Mouse (Mus musculus) intestine, postnatal 0 days (tissue): Measurements from ENCODE around the gene Dock1. TPM values are rescaled to one million over a fixed set of nuclear protein-coding genes. Genes with fewer than 3 reads are reported as not detected.

Experiments used
- ATAC-seq: fragments of 200-750 bp; cut with Nextera tagmentation; 2 replicates; pipeline ENCODE4 v1.8.0; 2017; ENCODE audit warnings: mild to moderate bottlenecking, moderate TSS enrichment, moderate library complexity
- H3K27ac ChIP-seq: fragments of 300-500 bp; sonication (generic); 2 replicates; pipeline ENCODE4 v1.5.1; 2014; ENCODE audit warnings: mild to moderate bottlenecking, low read depth, low read length, moderate library complexity
- H3K27me3 ChIP-seq: fragments of 300-500 bp; sonication (generic); replicated peaks from 2 replicates; pipeline ENCODE4 v1.6.1; 2014; ENCODE audit warnings: low read length, mixed read lengths; ENCODE audit not compliant: control insufficient read depth, insufficient read depth
- H3K36me3 ChIP-seq: fragments of 300-500 bp; sonication (generic); 2 replicates; pipeline ENCODE4 v1.6.1; 2014; ENCODE audit warnings: mild to moderate bottlenecking, moderate library complexity; ENCODE audit not compliant: control insufficient read depth, insufficient read depth
- H3K4me1 ChIP-seq: fragments of 300-500 bp; sonication (generic); replicated peaks from 2 replicates; pipeline ENCODE4 v1.6.1; 2014; ENCODE audit warnings: antibody characterized with exemption, low read length, mixed read lengths; ENCODE audit not compliant: control insufficient read depth, insufficient read depth
- H3K4me2 ChIP-seq: fragments of 300-500 bp; sonication (generic); replicated peaks from 2 replicates; pipeline ENCODE4 v1.6.1; 2014; ENCODE audit warnings: low read depth, mild to moderate bottlenecking, moderate library complexity
- H3K4me3 ChIP-seq: fragments of 300-500 bp; sonication (generic); 2 replicates; pipeline ENCODE4 v1.5.1; 2014; ENCODE audit warnings: low read depth, low read length
- H3K9ac ChIP-seq: fragments of 300-500 bp; sonication (generic); 2 replicates; pipeline ENCODE4 v1.6.1; 2014; ENCODE audit warnings: mild to moderate bottlenecking, low read depth, low read length
- H3K9me3 ChIP-seq: fragments of 300-500 bp; sonication (generic); 2 replicates; pipeline ENCODE4 v1.6.1; 2016; ENCODE audit warnings: mixed run types; ENCODE audit not compliant: control insufficient read depth
- CTCF ChIP-seq: sonication (generic); IDR thresholded peaks from 2 replicates; pipeline ENCODE4 v1.5.1; 2016; ENCODE audit warnings: low read depth, mild to moderate bottlenecking, control low read depth, antibody characterized with exemption, moderate library complexity
- whole genome bisulfite sequencing: fragments of 180-500 bp; shearing (Covaris S2); extraction: QIAGEN DNeasy Blood & Tissue Kit; methylation state at CpG from one replicate; pipeline ENCODE4 v1.1.7; 2014; 5-methylcytosine and 5-hydroxymethylcytosine counted together
- polyA plus RNA-seq: library from polyadenylated mRNA; unstranded; fragments of >200 nt; fragmentation: Nextera tagmentation; extraction: Ambion mirVana; gene quantifications from 2 replicates; pipeline ENCODE4 v1.2.1, GENCODE M21; 2015

Gene Dock1
- polyA plus RNA-seq, 1 experiment from 2014 or later = 8.7 TPM

GRCm38 (mm10) chr7:135084069-135084468 is 413.6 kb downstream of the Dock1 start:
- no peak overlapping the region for H3K4me3 ChIP-seq
- no peak overlapping the region for H3K4me2 ChIP-seq
- peaks cover 22% of the 10 kb centered on the region for H3K36me3 ChIP-seq
- no peak overlapping the region for H3K27ac ChIP-seq
- no peak for TF ChIP-seq CTCF
- H3K9ac ChIP-seq = no peak overlapping the region
- no peaks in the 10 kb centered on the region for H3K4me1 ChIP-seq
- no peaks in the 10 kb centered on the region for H3K9me3 ChIP-seq
- no peak for ATAC-seq
- WGBS = 74% methylated on average over 7 of the region's 7 CpGs
- no peaks in the 10 kb centered on the region for H3K27me3 ChIP-seq

DNA sequence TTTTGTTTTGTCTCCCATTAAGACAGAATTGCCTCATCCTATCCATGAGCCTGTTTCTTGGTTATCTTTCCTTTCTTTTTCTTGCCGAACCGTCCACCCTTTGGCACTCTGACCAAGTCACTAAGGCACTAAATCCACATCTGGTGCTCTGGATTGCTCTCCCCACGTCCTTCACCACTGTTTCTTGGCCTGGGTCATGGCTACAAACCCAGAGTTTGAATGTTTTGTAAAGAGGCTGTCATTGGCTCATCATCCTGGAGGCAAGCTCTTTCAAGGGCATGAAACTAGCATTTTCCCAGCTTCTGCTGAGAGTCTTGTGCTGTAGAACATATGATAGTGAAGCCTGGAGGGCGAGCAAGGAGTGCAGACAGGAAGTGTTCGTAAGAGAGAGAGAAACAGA is 416.1 kb downstream of the Dock1 start:
- Histone ChIP-seq H3K4me2 (no peak overlapping the region), H3K4me3 (no peak overlapping the region), H3K9me3 (no peaks in the 10 kb centered on the region), H3K4me1 (no peaks in the 10 kb centered on the region), H3K9ac (no peak overlapping the region), H3K27me3 (no peaks in the 10 kb centered on the region), H3K36me3 (peaks cover 27% of the 10 kb centered on the region), H3K27ac (no peak overlapping the region)
- 84% methylated on average over 5 of the region's 5 CpGs for WGBS
- ATAC-seq = no peak
- no peak for TF ChIP-seq CTCF

DNA sequence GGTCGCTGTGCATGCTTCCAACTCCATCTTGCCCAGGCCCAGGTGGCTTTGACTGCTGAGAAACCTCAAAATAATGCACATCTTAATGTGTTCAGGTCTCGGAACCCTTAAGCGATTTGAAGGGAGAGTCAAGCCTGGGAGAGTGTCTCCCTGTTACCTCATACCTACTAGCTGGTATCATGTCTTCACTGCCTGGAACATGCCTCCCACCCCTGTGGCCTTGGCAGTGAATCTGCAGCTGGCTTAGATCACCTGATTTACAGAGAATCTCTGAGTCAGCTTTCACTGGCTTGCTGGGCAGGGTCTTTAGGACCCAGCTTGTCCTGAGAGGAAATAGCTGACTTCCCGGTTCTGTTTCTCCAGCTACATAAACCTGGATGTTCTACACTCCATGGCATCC is 419.2 kb downstream of the Dock1 start:
- 86% methylated on average over 4 of the region's 4 CpGs for WGBS
- peaks cover 19% of the 10 kb centered on the region for H3K36me3 ChIP-seq
- H3K4me3 ChIP-seq = no peak overlapping the region
- H3K27ac ChIP-seq = no peak overlapping the region
- TF ChIP-seq CTCF = no peak
- no peaks in the 10 kb centered on the region for H3K4me1 ChIP-seq
- no peak for ATAC-seq
- no peak overlapping the region for H3K9ac ChIP-seq
- no peak overlapping the region for H3K4me2 ChIP-seq
- no peaks in the 10 kb centered on the region for H3K27me3 ChIP-seq
- no peaks in the 10 kb centered on the region for H3K9me3 ChIP-seq

DNA sequence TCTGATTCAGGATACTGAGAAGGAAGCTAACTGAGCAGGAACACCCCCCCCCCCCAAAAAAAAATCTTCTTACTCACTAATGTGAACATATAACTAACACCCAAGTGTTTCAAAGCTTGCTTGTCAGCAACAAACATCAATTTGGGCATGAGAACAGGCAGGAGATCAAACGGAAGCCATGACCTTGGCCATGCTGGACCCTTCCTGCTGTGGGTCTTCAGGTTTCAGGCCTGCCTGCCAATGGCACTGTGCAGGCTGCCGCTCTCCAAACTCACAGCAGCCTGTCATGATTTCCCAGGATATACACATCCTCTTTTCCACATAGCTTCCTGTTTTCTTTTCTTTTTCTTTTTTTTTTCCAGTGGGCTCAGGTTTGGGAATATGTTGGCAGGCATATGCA is 423.4 kb downstream of the Dock1 start:
- H3K4me2 ChIP-seq = no peak overlapping the region
- H3K4me3 ChIP-seq = no peak overlapping the region
- ATAC-seq = no peak
- H3K9me3 ChIP-seq = no peaks in the 10 kb centered on the region
- WGBS = 81% methylated on average over 2 of the region's 2 CpGs
- H3K27ac ChIP-seq = no peak overlapping the region
- no peaks in the 10 kb centered on the region for H3K4me1 ChIP-seq
- H3K36me3 ChIP-seq = peaks cover 7% of the 10 kb centered on the region
- H3K27me3 ChIP-seq = no peaks in the 10 kb centered on the region
- H3K9ac ChIP-seq = no peak overlapping the region
- no peak for TF ChIP-seq CTCF

GRCm38 (mm10) chr7:135101921-135102320 is 431.5 kb downstream of the Dock1 start:
- no peak for ATAC-seq
- Histone ChIP-seq H3K4me3 (no peak overlapping the region), H3K27ac (no peak overlapping the region), H3K4me2 (no peak overlapping the region), H3K9ac (no peak overlapping the region), H3K36me3 (no peaks in the 10 kb centered on the region; the same call in 1 of the 2 replicates), H3K9me3 (no peaks in the 10 kb centered on the region), H3K27me3 (no peaks in the 10 kb centered on the region), H3K4me1 (no peaks in the 10 kb centered on the region)
- 94% methylated on average over 7 of the region's 7 CpGs for WGBS
- no peak for TF ChIP-seq CTCF

DNA sequence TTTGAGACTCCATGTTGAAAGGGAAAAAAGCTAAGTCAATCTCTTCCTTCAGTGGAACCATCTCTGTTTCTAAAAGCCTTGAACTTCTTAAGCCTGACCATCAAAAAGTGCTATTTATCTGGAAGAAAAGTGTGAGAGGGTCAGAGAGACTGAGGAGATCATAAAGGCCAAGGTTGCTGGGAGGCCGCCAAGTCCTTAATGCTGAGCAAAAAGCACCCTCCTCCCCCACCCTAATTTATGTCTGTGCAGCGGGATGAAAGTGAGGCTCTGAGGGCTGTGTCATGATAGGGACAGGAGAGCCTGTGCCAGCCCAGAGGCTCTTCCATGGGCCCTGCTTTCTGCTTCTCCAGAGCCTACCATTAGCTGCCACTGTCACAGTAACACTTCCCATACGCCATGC is 436.1 kb downstream of the Dock1 start:
- Histone ChIP-seq H3K27me3 (no peaks in the 10 kb centered on the region), H3K4me1 (no peaks in the 10 kb centered on the region), H3K27ac (no peak overlapping the region), H3K36me3 (peaks cover 27% of the 10 kb centered on the region), H3K9me3 (no peaks in the 10 kb centered on the region), H3K9ac (no peak overlapping the region), H3K4me3 (no peak overlapping the region), H3K4me2 (no peak overlapping the region)
- no peak for ATAC-seq
- WGBS = 84% methylated on average over 3 of the region's 3 CpGs
- TF ChIP-seq CTCF = no peak

DNA sequence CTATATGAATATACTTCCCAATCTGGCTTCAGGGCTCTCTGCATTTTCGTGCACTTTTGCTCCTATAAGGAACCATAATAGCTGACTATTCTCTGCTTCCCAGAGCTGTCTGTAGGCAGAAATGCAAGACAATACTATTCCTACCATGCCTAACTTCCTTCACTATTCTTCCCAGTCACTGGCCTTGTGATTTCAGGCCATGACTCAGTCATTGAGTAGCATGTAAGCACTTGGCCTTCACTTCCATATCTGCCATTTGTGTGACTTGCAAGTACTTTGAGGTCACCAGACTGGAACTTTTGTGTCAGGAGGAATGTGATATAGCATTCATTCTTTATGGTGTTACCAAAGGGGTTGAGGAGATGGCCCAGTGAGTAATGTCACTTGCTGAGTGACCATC is 439.9 kb downstream of the Dock1 start:
- no peaks in the 10 kb centered on the region for H3K27me3 ChIP-seq
- no peak overlapping the region for H3K4me3 ChIP-seq
- WGBS = 93% methylated on average over 1 of the region's 1 CpGs
- no peaks in the 10 kb centered on the region for H3K9me3 ChIP-seq
- TF ChIP-seq CTCF = no peak
- peaks cover 38% of the 10 kb centered on the region for H3K36me3 ChIP-seq
- H3K9ac ChIP-seq = no peak overlapping the region
- no peak overlapping the region for H3K27ac ChIP-seq
- no peak for ATAC-seq
- no peaks in the 10 kb centered on the region for H3K4me1 ChIP-seq
- no peak overlapping the region for H3K4me2 ChIP-seq
